Mouse (Mus musculus): ENCODE data around the gene 2410004B18Rik.

GRCm38 (mm10) chr3:145892451-145892850, 45.4 kb upstream of the 2410004B18Rik start:
- TF ChIP-seq MAFK (IDR thresholded peaks at IDR 0.05; ENCODE audit: insufficient read depth, low read depth, low read length) = no peak
- no peak for TF ChIP-seq CHD2 (IDR thresholded peaks at IDR 0.05; ENCODE audit: low read depth, low read length)
- no peak for TF ChIP-seq ZC3H11A (IDR thresholded peaks at IDR 0.05; ENCODE audit: borderline replicate concordance, low read depth, low read length)
- TF ChIP-seq ZNF384 (IDR thresholded peaks at IDR 0.05; ENCODE audit: low read depth, low read length) = no peak
- no peak for TF ChIP-seq HCFC1 (IDR thresholded peaks at IDR 0.05; ENCODE audit: borderline replicate concordance, insufficient read depth, low read length)

Data from ES-E14 (cell line).